Mouse (Mus musculus) cerebellum, postnatal 14 days (tissue): ENCODE data around the gene Olfr854.

Experiments
- DNase-seq, 2 experiments: peaks; one replicate each; pipeline ENCODE4 v3.0.0; 2021; ENCODE audit warnings: mixed read lengths in 2 of 2

Gene Olfr854

DNA sequence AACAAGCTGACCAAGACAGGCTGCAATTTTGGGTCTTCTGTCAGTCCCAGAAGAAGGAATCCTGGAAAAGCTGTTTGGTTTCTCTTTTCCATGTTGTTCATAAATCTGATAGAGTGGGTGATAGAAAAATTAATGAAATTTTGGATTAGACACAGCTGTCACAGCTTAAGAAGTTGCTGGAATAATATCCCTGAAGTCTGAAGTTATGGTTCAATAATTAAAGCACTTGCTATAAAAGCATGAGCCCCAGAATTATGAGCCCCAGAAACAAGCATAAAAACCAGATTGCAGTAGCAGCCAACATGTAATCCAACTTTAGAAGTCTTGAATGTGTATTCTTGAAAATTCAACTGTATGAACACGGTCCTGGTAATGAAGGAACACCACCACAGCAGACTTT lies at the start of gene Olfr854:
TSS of gene Olfr854 (minus strand) at position 101 of the 400 bp plus-strand sequence.
- no peak for DNase-seq

DNA sequence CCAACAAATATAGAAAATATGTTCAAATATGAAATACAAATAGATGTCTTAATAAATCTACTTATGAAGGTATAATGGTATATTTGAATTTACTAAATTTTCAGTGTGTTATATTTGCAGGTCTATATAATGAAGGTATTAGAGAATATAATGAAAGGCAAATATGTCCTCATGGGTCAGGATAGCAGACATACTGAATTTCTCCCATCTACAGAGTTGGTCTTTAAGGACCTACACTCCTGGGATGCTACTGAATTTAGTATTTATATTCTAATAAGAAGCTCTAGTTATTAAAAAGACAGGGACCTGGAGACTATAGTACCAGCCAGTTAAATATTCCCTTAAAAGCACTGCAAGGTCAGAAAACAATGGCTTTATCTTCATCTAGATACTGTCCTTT lies 15.1 kb upstream of the Olfr854 start, which contains the start of gene Olfr855:
TSS of gene Olfr855 (plus strand) at position 301 of the 400 bp plus-strand sequence.
- no peak for DNase-seq

DNA sequence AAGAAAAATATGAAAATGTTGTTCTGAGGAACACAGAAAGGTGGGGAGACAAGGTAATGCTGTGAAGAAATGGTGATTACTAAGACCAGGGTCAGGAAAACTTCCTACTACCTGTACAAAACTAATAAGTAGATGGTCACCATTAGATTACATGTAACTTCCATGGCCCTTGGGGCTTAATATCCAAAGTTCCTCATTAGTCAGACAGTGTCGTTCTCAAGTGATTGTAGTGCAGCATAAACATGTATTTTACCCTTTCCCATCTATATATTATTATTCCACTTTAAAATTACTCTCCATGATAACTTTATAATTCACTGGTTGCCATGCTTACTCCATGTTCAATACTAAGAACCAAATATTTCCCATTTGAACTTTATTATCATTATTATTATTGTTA lies 26.2 kb downstream of the Olfr854 start, which contains the start of gene Olfr853:
TSS of gene Olfr853 (minus strand) at position 101 of the 400 bp plus-strand sequence.
- DNase-seq = no peak
